ENCODE assay signal across 24 mouse cellular contexts in the genomic region with DNA sequence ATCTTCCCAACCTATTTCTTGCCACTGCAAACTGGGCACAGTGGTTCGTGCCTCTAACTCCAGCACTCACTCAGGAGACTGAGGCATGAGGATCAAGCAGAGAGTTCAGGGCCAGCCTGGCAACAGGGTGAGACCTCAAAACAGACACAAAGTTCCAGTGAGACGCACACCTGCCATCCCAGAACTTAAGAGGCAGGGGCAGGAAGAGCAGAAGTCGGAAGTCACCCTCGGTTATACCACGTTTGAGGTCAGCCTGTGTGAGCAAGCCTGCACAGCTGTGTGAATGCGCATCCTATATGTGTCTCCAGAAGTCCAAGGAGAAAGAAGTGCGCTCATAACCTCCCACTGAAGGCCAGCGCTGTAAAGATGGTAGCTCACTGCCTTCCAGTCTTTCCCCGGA.
DNase-seq lines count a peak whose midpoint lies in the region; ATAC-seq and TF ChIP-seq lines count a peak whose summit lies in the region.
"Had no signal": no experiment of that assay in that cellular context is flagged by ENCODE, and none has a peak within 500 bp of the region (broad histone marks: within the 10 kb centered on the region; RNA-seq: fewer than 3 reads in every experiment).

No protein-coding gene starts in this region.

- TF ChIP-seq CTCF in gastrocnemius, adult 2 months (IDR thresholded peaks at IDR 0.05) = no peak

- no peak for DNase-seq in gastrocnemius, adult 2 months
- DNase-seq in gastrocnemius, postnatal 36 days = no peak
- peak; percentile 54 for DNase-seq in thymus, postnatal 14 days
- peak; percentile 30 for DNase-seq in thymus, postnatal 4 days
- no peak for DNase-seq in frontal cortex, postnatal 10 days (ENCODE audit: low spot score in 2 of 2)
- DNase-seq: adrenal gland, adult 8-10 months; adrenal gland, postnatal 25 days; cerebellum, adult 11-12 months; cerebellum, adult 8-10 months; cerebellum, postnatal 10 days; forebrain, postnatal 0 days; gastrocnemius, postnatal 10 days; heart, adult 11 months; heart, postnatal 10 days; heart, postnatal 36 days had no signal

- intact Hi-C loops in gastrocnemius, adult 2 months (cut with DNase I) = loop anchor here (5.0 kb wide), 1 partner anchor 61 kb away; a partner anchor contains a TSS
- intact Hi-C loops in gastrocnemius, postnatal 36 days (cut with DNase I) = loop anchor here (5.0 kb wide), 1 partner anchor 61 kb away; a partner anchor contains a TSS

- ATAC-seq in inflammation-experienced regulatory T-cells, adult 6 months = no peak
- ATAC-seq: activated CD4-positive, CD25-positive, alpha-beta regulatory T cell, adult 4 months; forebrain, embryonic 13.5 days; forebrain, postnatal 0 days; hindbrain, embryonic 16.5 days had no signal

- H3K27ac ChIP-seq in gastrocnemius, adult 2 months = 0 out of 2 replicates have a peak overlapping the region, but pooled peaks have one; percentile 8
- H3K27ac ChIP-seq: forebrain, embryonic 10.5 days; forebrain, embryonic 13.5 days; heart, embryonic 15.5 days; hindbrain, embryonic 10.5 days; hindbrain, embryonic 13.5 days had no signal

- no peak overlapping the region for H3K4me3 ChIP-seq in gastrocnemius, adult 2 months
- H3K4me3 ChIP-seq: forebrain, embryonic 10.5 days; forebrain, embryonic 13.5 days; heart, embryonic 12.5 days; heart, embryonic 15.5 days; hindbrain, embryonic 10.5 days; hindbrain, embryonic 13.5 days had no signal

Comparison
In these comparisons a context has a peak if more than half of its experiments do, and no peak if none do; other contexts are left out.
1. DNase-seq: peak in thymus, postnatal 14 days (single experiment) and thymus, postnatal 4 days (single experiment); none in gastrocnemius, adult 2 months (single experiment), gastrocnemius, postnatal 36 days (0 of 2) and frontal cortex, postnatal 10 days (0 of 2).